Mouse (Mus musculus): ENCODE data around the gene Olfr765.
"Not testable (repeated sequence)": the region's sequence is repeated elsewhere in the genome, so short reads cannot be mapped to it uniquely, and the experiment has no call there.

Gene Olfr765

GRCm38 (mm10) chr10:129049898-129050297 lies at the start of gene Olfr765:
Gene Olfr765 (minus strand): TSS chr10:129049998.
- in situ Hi-C loops (cut with MboI; ENCODE audit: low pct_unique_long_range_greater_than_20kb in 1 of 2, low sequenced_read_pairs in 2 of 2, unreplicated experiment in 1 of 2): not testable (repeated sequence)

GRCm38 (mm10) chr10:129099275-129099674 lies 49.5 kb upstream of the Olfr765 start, which contains the start of gene Olfr768:
Gene Olfr768 (minus strand): TSS chr10:129099375.
- in situ Hi-C loops (cut with MboI; ENCODE audit: low pct_unique_long_range_greater_than_20kb in 1 of 2, low sequenced_read_pairs in 2 of 2, unreplicated experiment in 1 of 2): no loop called here

- in situ Hi-C loops (cut with MboI; ENCODE audit: low pct_unique_long_range_greater_than_20kb in 1 of 2, low sequenced_read_pairs in 2 of 2, unreplicated experiment in 1 of 2): not testable (repeated sequence)
Measured at GRCm38 (mm10) chr10:129082810-129083209, 33.0 kb upstream of the Olfr765 start, which contains the start of gene Olfr767. Gene Olfr767 (minus strand): TSS chr10:129082910.

- in situ Hi-C loops (cut with MboI; ENCODE audit: low pct_unique_long_range_greater_than_20kb in 1 of 2, low sequenced_read_pairs in 2 of 2, unreplicated experiment in 1 of 2): no loop called here
Measured at GRCm38 (mm10) chr10:129068877-129069276, 19.1 kb upstream of the Olfr765 start, which contains the start of gene Olfr766-ps1. Gene Olfr766-ps1 (minus strand): TSS chr10:129068977.

- in situ Hi-C loops (cut with MboI; ENCODE audit: low pct_unique_long_range_greater_than_20kb in 1 of 2, low sequenced_read_pairs in 2 of 2, unreplicated experiment in 1 of 2): no loop called here
Measured at GRCm38 (mm10) chr10:129039796-129040195, 10.0 kb downstream of the Olfr765 start, which contains the start of gene Olfr764-ps1. Gene Olfr764-ps1 (minus strand): TSS chr10:129039896.

- in situ Hi-C loops (cut with MboI; ENCODE audit: low pct_unique_long_range_greater_than_20kb in 1 of 2, low sequenced_read_pairs in 2 of 2, unreplicated experiment in 1 of 2): no loop called here
Measured at GRCm38 (mm10) chr10:129028343-129028742, 21.5 kb downstream of the Olfr765 start.

- in situ Hi-C loops (cut with MboI; ENCODE audit: low pct_unique_long_range_greater_than_20kb in 1 of 2, low sequenced_read_pairs in 2 of 2, unreplicated experiment in 1 of 2): no loop called here
Measured at GRCm38 (mm10) chr10:129026018-129026662, 23.7 kb downstream of the Olfr765 start.

GRCm38 (mm10) chr10:129023319-129023718 lies 26.5 kb downstream of the Olfr765 start:
- in situ Hi-C loops (cut with MboI; ENCODE audit: low pct_unique_long_range_greater_than_20kb in 1 of 2, low sequenced_read_pairs in 2 of 2, unreplicated experiment in 1 of 2): no loop called here

- in situ Hi-C loops (cut with MboI; ENCODE audit: low pct_unique_long_range_greater_than_20kb in 1 of 2, low sequenced_read_pairs in 2 of 2, unreplicated experiment in 1 of 2): no loop called here
Measured at GRCm38 (mm10) chr10:129014477-129014876, 35.3 kb downstream of the Olfr765 start.

GRCm38 (mm10) chr10:129011511-129011910 lies 38.3 kb downstream of the Olfr765 start:
- in situ Hi-C loops (cut with MboI; ENCODE audit: low pct_unique_long_range_greater_than_20kb in 1 of 2, low sequenced_read_pairs in 2 of 2, unreplicated experiment in 1 of 2): not testable (repeated sequence)

- in situ Hi-C loops (cut with MboI; ENCODE audit: low pct_unique_long_range_greater_than_20kb in 1 of 2, low sequenced_read_pairs in 2 of 2, unreplicated experiment in 1 of 2): no loop called here
Measured at GRCm38 (mm10) chr10:129010288-129010841, 39.4 kb downstream of the Olfr765 start, which contains the start of gene Olfr763. Gene Olfr763 (plus strand): TSS chr10:129010791.

GRCm38 (mm10) chr10:129004032-129004920 lies 45.5 kb downstream of the Olfr765 start:
- in situ Hi-C loops (cut with MboI; ENCODE audit: low pct_unique_long_range_greater_than_20kb in 1 of 2, low sequenced_read_pairs in 2 of 2, unreplicated experiment in 1 of 2): no loop called here

- in situ Hi-C loops (cut with MboI; ENCODE audit: low pct_unique_long_range_greater_than_20kb in 1 of 2, low sequenced_read_pairs in 2 of 2, unreplicated experiment in 1 of 2): no loop called here
Measured at GRCm38 (mm10) chr10:128996523-128997040, 53.2 kb downstream of the Olfr765 start.

- in situ Hi-C loops (cut with MboI; ENCODE audit: low pct_unique_long_range_greater_than_20kb in 1 of 2, low sequenced_read_pairs in 2 of 2, unreplicated experiment in 1 of 2): no loop called here
Measured at GRCm38 (mm10) chr10:128995796-128996195, 54.0 kb downstream of the Olfr765 start.
